Mouse (Mus musculus) hindbrain, embryonic 11.5 days (tissue): Measurements from ENCODE around the gene Rab24. TPM values are rescaled to one million over a fixed set of nuclear protein-coding genes. Genes with fewer than 3 reads are reported as not detected.

Source experiments
- ATAC-seq: fragments of 200-750 bp; cut with Nextera tagmentation; 2 replicates; pipeline ENCODE4 v1.8.0; 2017; ENCODE audit warnings: mild to moderate bottlenecking, moderate TSS enrichment, moderate library complexity; ENCODE audit not compliant: low FRiP score
- DNase-seq: peaks from one replicate; pipeline ENCODE4 v3.0.0-alpha.2; 2015; ENCODE audit warnings: low spot score
- H3K27ac ChIP-seq: fragments of 300-500 bp; sonication (generic); 2 replicates; pipeline ENCODE4 v1.5.1; 2014; ENCODE audit warnings: mild to moderate bottlenecking, low read depth, low read length
- H3K27me3 ChIP-seq: fragments of 300-500 bp; sonication (generic); 2 replicates; pipeline ENCODE4 v1.6.1; 2014; ENCODE audit warnings: mild to moderate bottlenecking, low read length, moderate library complexity, mixed read lengths; ENCODE audit not compliant: control insufficient read depth, insufficient read depth
- H3K36me3 ChIP-seq: fragments of 300-500 bp; sonication (generic); 2 replicates; pipeline ENCODE4 v1.6.1; 2014; ENCODE audit warnings: mild to moderate bottlenecking, low read length, moderate library complexity, mixed read lengths; ENCODE audit not compliant: control insufficient read depth, insufficient read depth
- H3K4me1 ChIP-seq: fragments of 300-500 bp; sonication (generic); replicated peaks from 2 replicates; pipeline ENCODE4 v1.6.1; 2014; ENCODE audit warnings: low read length, mixed read lengths; ENCODE audit not compliant: control insufficient read depth, insufficient read depth
- H3K4me2 ChIP-seq: fragments of 300-500 bp; sonication (generic); replicated peaks from 2 replicates; pipeline ENCODE4 v1.6.1; 2014; ENCODE audit warnings: mild to moderate bottlenecking, low read depth, low read length
- H3K4me3 ChIP-seq: fragments of 300-500 bp; sonication (generic); 2 replicates; pipeline ENCODE4 v1.5.1; 2014; ENCODE audit warnings: low read depth, low read length
- H3K9ac ChIP-seq: fragments of 300-500 bp; sonication (generic); 2 replicates; pipeline ENCODE4 v1.6.1; 2014; ENCODE audit warnings: low read depth, low read length
- H3K9me3 ChIP-seq: fragments of 300-500 bp; sonication (generic); 2 replicates; pipeline ENCODE4 v1.6.1; 2016; ENCODE audit warnings: low read length; ENCODE audit not compliant: control insufficient read depth
- WGBS: fragments of 180-500 bp; shearing (Covaris S2); extraction: QIAGEN DNeasy Blood & Tissue Kit; methylation state at CpG from one replicate; pipeline ENCODE4 v1.1.7; 2014; 5-methylcytosine and 5-hydroxymethylcytosine counted together
- polyA plus RNA-seq: library from polyadenylated mRNA; unstranded; fragments of >200 nt; fragmentation: Nextera tagmentation; extraction: Ambion mirVana; gene quantifications from 2 replicates; pipeline ENCODE4 v1.2.1, GENCODE M21; 2014

Rab24 gene
- polyA plus RNA-seq, 1 experiment from 2014 or later, result 90.9 TPM

GRCm38 (mm10) chr13:55346745-55347144 is 25.0 kb upstream of the Rab24 start:
- DNase-seq, result no peak
- Histone ChIP-seq H3K36me3 (peaks cover 30% of the 10 kb centered on the region), H3K4me1 (no peaks in the 10 kb centered on the region), H3K27me3 (no peaks in the 10 kb centered on the region; the same call in 1 of the 2 replicates), H3K4me2 (no peak overlapping the region), H3K9ac (no peak overlapping the region), H3K27ac (no peak overlapping the region), H3K4me3 (no peak overlapping the region), H3K9me3 (no peaks in the 10 kb centered on the region)
- 90% methylated on average over 11 of the region's 11 CpGs for WGBS
- ATAC-seq, result no peak

DNA sequence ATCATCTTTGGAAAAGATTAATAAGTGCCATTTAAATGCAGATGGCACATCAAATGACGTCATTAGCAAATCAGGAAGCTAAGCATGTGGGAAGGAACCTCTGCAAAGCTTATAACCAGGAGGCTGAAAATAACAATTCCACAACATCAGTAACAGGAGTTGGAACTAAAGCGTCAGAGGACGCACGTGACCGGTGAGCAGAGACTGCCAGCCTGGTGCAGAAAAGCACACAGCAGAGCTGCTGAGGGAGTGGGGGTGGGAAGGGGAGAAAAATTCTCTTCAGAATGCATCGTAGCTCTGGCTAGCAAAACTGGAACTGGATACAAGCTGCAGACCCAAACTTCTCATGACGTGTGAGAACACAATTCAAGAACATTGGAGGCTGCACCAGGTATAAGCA is 22.5 kb upstream of the Rab24 start:
- no peak overlapping the region for H3K27ac ChIP-seq
- no peak for DNase-seq
- no peak overlapping the region for H3K4me3 ChIP-seq
- H3K9ac ChIP-seq, result no peak overlapping the region
- no peak overlapping the region for H3K4me2 ChIP-seq
- no peak for ATAC-seq
- H3K27me3 ChIP-seq, result no peaks in the 10 kb centered on the region; the same call in 1 of the 2 replicates
- WGBS, result 88% methylated on average over 7 of the region's 7 CpGs
- no peaks in the 10 kb centered on the region for H3K9me3 ChIP-seq
- H3K4me1 ChIP-seq, result no peaks in the 10 kb centered on the region
- H3K36me3 ChIP-seq, result peaks cover 22% of the 10 kb centered on the region

DNA sequence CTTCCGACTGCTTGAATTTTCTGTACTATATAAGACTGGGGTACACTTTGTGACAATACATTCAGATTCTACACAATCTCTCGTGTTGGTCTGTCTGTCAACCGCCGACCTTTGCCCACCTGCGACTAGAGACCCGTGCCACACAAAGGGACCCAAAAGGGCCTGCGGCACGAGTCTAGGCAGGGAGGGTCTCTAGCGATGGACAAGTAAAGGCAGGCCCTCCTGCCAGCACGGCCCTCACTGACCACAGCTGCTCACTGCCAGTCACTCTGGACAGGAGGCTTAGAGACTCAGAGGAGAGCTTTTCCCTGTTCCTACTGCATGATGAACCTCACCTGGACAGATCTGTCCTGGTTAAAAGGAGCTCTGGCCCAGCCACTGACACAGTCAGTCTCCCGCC is 20.7 kb upstream of the Rab24 start:
- H3K36me3 ChIP-seq, result peaks cover 13% of the 10 kb centered on the region
- H3K27ac ChIP-seq, result no peak overlapping the region
- H3K4me2 ChIP-seq, result no peak overlapping the region
- DNase-seq, result no peak
- ATAC-seq, result no peak
- 41% methylated on average over 11 of the region's 11 CpGs for WGBS
- no peaks in the 10 kb centered on the region; the same call in 1 of the 2 replicates for H3K27me3 ChIP-seq
- H3K9ac ChIP-seq, result no peak overlapping the region
- H3K9me3 ChIP-seq, result no peaks in the 10 kb centered on the region
- no peak overlapping the region for H3K4me3 ChIP-seq
- no peaks in the 10 kb centered on the region for H3K4me1 ChIP-seq

DNA sequence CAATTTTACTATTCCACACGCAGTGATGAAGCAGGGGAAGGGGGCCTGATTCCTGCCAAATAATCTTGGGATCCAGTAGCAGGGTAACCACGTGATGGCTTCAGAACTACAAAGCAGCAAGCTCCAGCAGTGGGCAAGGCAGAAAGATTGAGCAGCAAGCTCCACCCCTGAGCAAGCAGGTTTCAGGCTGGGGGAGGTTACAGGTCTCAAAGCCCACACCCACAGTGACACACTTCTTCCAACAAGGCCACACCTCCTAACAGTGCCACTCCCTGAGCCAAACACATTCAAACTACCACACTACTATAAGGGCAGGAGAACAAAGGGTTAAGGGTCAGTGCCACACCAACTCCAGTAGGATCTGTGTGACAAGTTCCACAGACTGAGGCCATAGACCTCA is 17.5 kb upstream of the Rab24 start:
- Histone ChIP-seq H3K27me3 (no peaks in the 10 kb centered on the region; the same call in 1 of the 2 replicates), H3K27ac (no peak overlapping the region), H3K9me3 (no peaks in the 10 kb centered on the region), H3K4me1 (no peaks in the 10 kb centered on the region), H3K9ac (no peak overlapping the region), H3K36me3 (0 out of 2 replicates have a peak, but pooled peaks cover 3% of the 10 kb centered on the region), H3K4me3 (no peak overlapping the region), H3K4me2 (no peak overlapping the region)
- ATAC-seq (no peak), DNase-seq (no peak)
- 42% methylated on average over 2 of the region's 2 CpGs for WGBS

DNA sequence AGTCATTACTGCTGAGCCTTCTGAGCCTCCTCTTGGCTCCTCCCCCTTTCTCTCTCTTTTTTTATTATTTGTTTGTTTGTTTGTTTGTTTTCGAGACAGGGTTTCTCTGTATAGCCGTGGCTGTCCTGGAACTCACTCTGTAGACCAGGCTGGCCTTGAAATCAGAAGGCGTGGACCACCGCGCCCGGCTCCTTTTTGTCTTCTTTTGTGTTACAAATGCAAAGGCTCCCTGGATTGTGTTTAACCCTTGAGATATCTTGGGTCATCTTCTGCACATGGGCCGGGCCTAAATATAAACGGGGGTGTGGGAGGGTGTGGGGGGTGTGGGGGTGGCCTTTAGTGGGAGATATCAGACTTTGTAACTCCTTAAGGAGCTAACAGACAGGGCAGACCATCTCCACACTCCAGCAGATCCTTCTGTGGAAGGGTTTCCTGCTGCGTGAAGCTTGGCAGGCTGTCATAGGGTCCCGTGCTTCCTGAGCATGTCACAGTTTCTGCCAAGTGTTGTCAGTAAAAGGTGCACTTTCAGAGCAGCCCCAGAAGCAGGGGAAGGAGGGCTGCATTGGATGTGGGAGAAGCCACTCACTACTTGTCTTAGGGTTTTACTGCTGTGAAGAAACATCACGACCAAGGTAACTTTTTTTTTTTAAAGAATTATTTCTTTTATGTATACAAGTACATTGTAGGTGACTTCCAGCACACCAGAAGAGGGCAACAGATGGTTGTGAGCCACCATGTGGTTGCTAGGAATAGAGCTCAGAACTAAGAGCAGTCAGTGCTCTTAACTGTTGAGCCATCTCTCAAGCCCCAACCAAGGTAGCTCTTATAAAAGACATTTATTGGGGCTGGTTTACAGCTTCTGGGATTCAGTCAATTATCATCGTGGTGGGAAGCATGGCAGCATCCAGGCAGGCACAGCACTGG is 16.6 kb upstream of the Rab24 start:
- Histone ChIP-seq H3K4me2 (no peak overlapping the region), H3K27me3 (no peaks in the 10 kb centered on the region), H3K36me3 (no peaks in the 10 kb centered on the region), H3K9me3 (no peaks in the 10 kb centered on the region), H3K9ac (no peak overlapping the region), H3K4me3 (no peak overlapping the region), H3K4me1 (no peaks in the 10 kb centered on the region), H3K27ac (no peak overlapping the region)
- no peak for ATAC-seq
- DNase-seq, result no peak
- WGBS, result 63% methylated on average over 12 of the region's 12 CpGs

GRCm38 (mm10) chr13:55337341-55337975 is 15.7 kb upstream of the Rab24 start:
- DNase-seq (no peak), ATAC-seq (no peak)
- Histone ChIP-seq H3K36me3 (no peaks in the 10 kb centered on the region), H3K27me3 (no peaks in the 10 kb centered on the region), H3K4me3 (no peak overlapping the region), H3K9ac (no peak overlapping the region), H3K27ac (no peak overlapping the region), H3K9me3 (no peaks in the 10 kb centered on the region), H3K4me1 (no peaks in the 10 kb centered on the region), H3K4me2 (no peak overlapping the region)
- WGBS, result 74% methylated on average over 10 of the region's 10 CpGs

- WGBS, result 84% methylated on average over 4 of the region's 4 CpGs
Measured at GRCm38 (mm10) chr13:55335701-55336100, 14.0 kb upstream of the Rab24 start.

DNA sequence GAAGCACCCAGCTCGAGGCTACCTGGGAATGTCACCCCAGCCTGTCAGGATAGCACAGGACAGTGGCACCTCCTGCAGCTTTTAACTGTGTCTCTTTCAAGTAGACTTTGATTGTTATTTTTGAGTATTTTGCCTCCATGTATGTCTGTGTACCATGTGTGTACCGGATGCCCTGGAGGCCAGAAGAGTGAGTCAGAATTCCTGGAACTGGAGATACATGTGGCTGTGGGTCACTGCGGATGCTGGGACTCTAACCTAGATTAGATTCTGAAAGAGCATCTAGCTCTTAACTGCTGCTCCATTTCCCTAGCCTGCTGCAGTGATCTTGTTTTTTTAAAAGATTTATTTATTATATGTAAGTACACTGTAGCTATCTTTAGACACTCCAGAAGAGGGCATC is 10.6 kb upstream of the Rab24 start:
- Histone ChIP-seq H3K9me3 (no peaks in the 10 kb centered on the region), H3K27ac (no peak overlapping the region), H3K4me2 (no peak overlapping the region), H3K4me3 (no peak overlapping the region), H3K36me3 (no peaks in the 10 kb centered on the region), H3K4me1 (peaks cover 6% of the 10 kb centered on the region; the same call in 1 of the 2 replicates), H3K27me3 (no peaks in the 10 kb centered on the region), H3K9ac (no peak overlapping the region)
- ATAC-seq (no peak), DNase-seq (no peak)
- WGBS, result 83% methylated on average over 3 of the region's 3 CpGs

More at GRCm38 (mm10) chr13:55335701-55336100, 14.0 kb upstream of the Rab24 start:
- Histone ChIP-seq H3K27me3 (no peaks in the 10 kb centered on the region), H3K9ac (no peak overlapping the region), H3K36me3 (no peaks in the 10 kb centered on the region), H3K4me2 (no peak overlapping the region), H3K4me1 (no peaks in the 10 kb centered on the region), H3K27ac (no peak overlapping the region), H3K4me3 (no peak overlapping the region), H3K9me3 (no peaks in the 10 kb centered on the region)
- no peak for DNase-seq
- no peak for ATAC-seq
